Mouse (Mus musculus) right cerebral cortex, postnatal 10 days (tissue): ENCODE results near the gene Sp140.
"Not testable (repeated sequence)": the region's sequence is repeated elsewhere in the genome, so short reads cannot be mapped to it uniquely, and the experiment has no call there.

Experiments
- DNase-seq, 2 experiments: peaks; one replicate each; pipeline ENCODE4 v3.0.0; 2021; ENCODE audit warnings: low spot score in 2 of 2

The Sp140 gene

DNA sequence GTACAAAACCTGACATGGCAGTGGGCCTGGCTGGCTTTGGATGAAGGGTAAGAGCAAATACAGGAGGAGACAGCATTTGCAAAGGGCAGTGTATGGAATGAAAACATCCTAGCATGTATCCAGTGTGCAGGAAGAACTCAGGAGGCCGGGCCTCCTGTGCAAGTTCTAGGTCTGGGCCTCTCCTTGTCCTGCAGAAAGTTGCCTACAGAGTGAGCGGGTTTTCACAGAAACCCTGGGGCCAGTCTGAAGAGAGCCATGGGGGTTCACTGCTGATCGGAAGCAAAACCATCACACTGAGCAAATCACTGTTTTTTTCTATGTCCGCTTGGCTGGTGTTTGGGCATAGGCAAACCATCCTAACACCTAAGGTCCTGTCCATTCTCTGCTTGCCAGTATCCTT, 38.0 kb downstream of the Sp140 start:
- DNase-seq = peak in 1 of 2 experiments; percentile 20

- DNase-seq = not testable (repeated sequence)
Observed at GRCm38 (mm10) chr1:85649881-85650280, 49.7 kb downstream of the Sp140 start, which contains the start of gene Sp100. Gene Sp100 (plus strand): TSS chr1:85649988.

- DNase-seq = not testable (repeated sequence)
Observed at GRCm38 (mm10) chr1:85650524-85650923, 50.3 kb downstream of the Sp140 start.

GRCm38 (mm10) chr1:85651770-85652275, 51.6 kb downstream of the Sp140 start:
- DNase-seq = peak; percentile 32 to 45

- DNase-seq = not testable (repeated sequence)
Observed at GRCm38 (mm10) chr1:85657211-85657610, 57.0 kb downstream of the Sp140 start.

DNA sequence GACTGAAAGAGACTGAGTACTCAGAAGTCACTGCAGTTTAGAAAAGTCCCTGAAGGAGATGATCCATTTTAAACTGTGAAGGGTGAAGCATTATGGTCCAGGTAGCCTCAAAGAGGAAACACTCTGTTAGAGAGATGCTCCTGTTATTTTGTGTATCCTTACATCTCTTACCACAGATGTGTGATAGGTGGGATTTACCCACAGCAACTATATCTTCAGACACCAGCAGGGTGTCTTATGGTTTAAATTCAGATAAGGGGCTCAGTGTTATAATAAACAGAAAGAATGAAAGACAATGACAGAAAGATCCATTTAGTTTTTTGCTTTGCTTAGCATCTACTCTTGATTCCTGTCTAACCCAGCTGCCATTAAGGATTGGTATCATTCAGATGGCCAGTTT, 64.1 kb downstream of the Sp140 start:
- no peak for DNase-seq

- DNase-seq = no peak
Observed at GRCm38 (mm10) chr1:85680226-85680625, 80.0 kb downstream of the Sp140 start.

DNA sequence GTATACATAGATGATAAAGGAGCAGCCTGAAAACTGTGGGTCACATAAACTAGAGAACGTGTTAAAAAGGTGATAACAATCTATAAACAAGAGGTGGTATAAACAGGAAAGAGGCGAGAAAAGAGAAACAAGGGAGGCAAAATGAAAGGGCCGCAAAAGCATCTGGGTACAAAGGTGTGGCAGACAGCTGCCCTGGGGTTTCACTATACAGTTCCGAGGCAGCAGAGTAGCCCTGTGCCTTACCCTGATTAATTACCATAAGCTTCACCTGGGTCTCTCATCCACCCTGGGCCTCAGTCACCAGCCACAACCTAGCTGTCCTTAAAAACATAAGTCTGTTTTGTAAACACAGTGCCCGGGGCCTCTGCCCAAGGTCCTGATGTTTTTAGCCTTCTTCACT, 86.5 kb downstream of the Sp140 start:
- DNase-seq = no peak

GRCm38 (mm10) chr1:85687346-85687745, 87.2 kb downstream of the Sp140 start:
- no peak for DNase-seq

DNA sequence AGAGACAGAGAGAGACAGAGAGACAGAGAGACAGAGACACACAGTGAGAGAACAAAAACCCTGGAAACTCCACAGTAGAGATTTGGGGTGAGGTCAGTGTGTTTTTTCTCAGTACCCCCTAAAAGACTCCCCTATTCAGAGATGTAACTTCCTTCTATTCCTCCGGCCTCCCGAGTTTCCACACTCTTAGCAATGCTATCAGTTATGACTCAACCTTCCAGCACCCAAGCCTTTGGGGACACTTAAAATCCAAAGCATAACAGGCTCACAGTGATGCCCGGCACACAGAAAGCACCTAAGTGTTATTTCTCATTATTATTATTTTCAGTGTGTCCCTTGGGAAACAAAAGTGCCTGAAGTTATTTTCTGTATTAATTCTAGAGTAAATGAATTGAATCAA, 90.4 kb downstream of the Sp140 start:
- DNase-seq = no peak

- no peak for DNase-seq
Observed at GRCm38 (mm10) chr1:85692281-85692680, 92.1 kb downstream of the Sp140 start.

- DNase-seq = no peak
Observed at GRCm38 (mm10) chr1:85693280-85693679, 93.1 kb downstream of the Sp140 start.
